Mouse (Mus musculus) cortical plate, adult 2 months (tissue): ENCODE results near the gene Zfp84. TPM values are rescaled to one million over a fixed set of nuclear protein-coding genes. Genes with fewer than 3 reads are reported as not detected.
"Not testable (repeated sequence)": the region's sequence is repeated elsewhere in the genome, so short reads cannot be mapped to it uniquely, and the experiment has no call there.

Experiments used
- H3K27ac ChIP-seq: fragments of 200-500 bp; 2 replicates; pipeline ENCODE4 v1.5.1; 2012; ENCODE audit warnings: low read length, control low read depth, inconsistent platforms; ENCODE audit not compliant: insufficient read depth
- H3K4me1 ChIP-seq: fragments of 200-500 bp; 2 replicates; pipeline ENCODE4 v1.6.1; 2011; ENCODE audit warnings: low read length; ENCODE audit not compliant: control insufficient read depth, insufficient read depth
- H3K4me3 ChIP-seq: fragments of 200-500 bp; 2 replicates; pipeline ENCODE4 v1.5.1; 2011; ENCODE audit warnings: mild to moderate bottlenecking, low read length, control low read depth; ENCODE audit not compliant: insufficient read depth
- CTCF ChIP-seq: fragments of 200-500 bp; IDR thresholded peaks from 2 replicates; pipeline ENCODE4 v1.5.1; 2011; ENCODE audit warnings: mild to moderate bottlenecking, control low read depth, low read length; ENCODE audit not compliant: insufficient read depth; ENCODE audit errors: extremely low read depth
- POLR2A ChIP-seq: fragments of 200-500 bp; IDR thresholded peaks from 2 replicates; pipeline ENCODE4 v1.6.1; 2011; ENCODE audit warnings: mild to moderate bottlenecking, low read length, control low read depth; ENCODE audit not compliant: insufficient read depth; ENCODE audit errors: extremely low read depth
- polyA plus RNA-seq: library from polyadenylated mRNA; depleted of rRNA; stranded (reverse); fragments of >200 nt; gene quantifications from 2 replicates; pipeline ENCODE4 v1.2.3, GENCODE M21; 2012; rRNA removed

Gene Zfp84
- polyA plus RNA-seq, result 9.2 and 9.6 TPM in 2 replicates

DNA sequence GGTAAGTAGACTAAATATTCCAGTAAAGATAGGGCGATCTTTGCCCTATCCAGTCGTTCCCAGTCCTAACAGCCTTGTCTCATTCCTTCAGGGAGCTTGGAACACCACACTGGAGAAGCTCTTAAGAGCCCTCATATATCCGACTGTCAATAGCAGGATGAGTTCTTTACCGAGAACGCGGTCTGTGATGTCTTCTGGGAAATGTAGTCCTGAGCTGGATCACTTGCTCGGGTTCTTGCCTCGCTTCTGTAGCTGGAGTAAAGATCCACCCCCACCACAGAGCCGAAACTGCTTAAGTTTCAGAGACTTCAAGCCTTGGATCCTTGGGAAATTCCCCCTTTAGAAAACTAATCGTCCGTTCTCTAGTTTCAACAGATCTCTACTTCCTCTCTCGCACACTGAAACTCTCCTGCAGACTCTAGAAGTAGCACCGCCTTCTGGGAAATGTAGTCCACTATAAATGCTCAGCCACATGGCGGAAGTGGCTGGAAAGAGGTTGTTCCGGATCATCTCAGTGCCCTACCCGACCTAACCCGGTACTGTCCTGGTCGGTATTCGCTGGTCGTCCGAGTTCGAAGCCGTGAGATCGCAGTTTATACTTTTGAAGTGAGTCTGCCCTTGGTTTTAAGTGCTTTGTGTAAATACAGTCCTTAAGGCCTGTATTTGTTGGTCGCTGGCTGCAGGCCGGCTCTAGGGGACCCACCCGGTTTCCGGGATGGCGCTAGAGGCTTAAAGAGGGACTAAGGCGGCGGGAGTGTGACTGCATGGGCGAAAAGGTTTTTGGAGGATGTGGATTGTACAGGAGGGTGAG is at the start of gene Zfp84:
Zfp84 (plus strand) TSS at position 463 of the 811 bp plus-strand sequence.
- Histone ChIP-seq H3K4me3 (peak within 1 kb of the TSS; percentile 50), H3K4me1 (0 out of 2 replicates have a peak, but pooled peaks cover 1% of the 10 kb centered on the region), H3K27ac (peak within 1 kb of the TSS; percentile 93)
- TF ChIP-seq POLR2A (peak; percentile 71), CTCF (no peak)

GRCm38 (mm10) chr7:29725461-29726142 is 42.8 kb upstream of the Zfp84 start:
- H3K4me3 ChIP-seq, H3K4me1 ChIP-seq: not testable (repeated sequence)

GRCm38 (mm10) chr7:29726860-29727259 is 41.5 kb upstream of the Zfp84 start, which contains the start of gene Catsperg2:
Gene Catsperg2, minus strand, starts transcription at chr7:29727032.
- not testable (repeated sequence) for H3K27ac ChIP-seq, H3K4me1 ChIP-seq, H3K4me3 ChIP-seq

More at GRCm38 (mm10) chr7:29725461-29726142, 42.8 kb upstream of the Zfp84 start:
- not testable (repeated sequence) for H3K27ac ChIP-seq

GRCm38 (mm10) chr7:29728055-29728454 is 40.3 kb upstream of the Zfp84 start:
- TF ChIP-seq CTCF, result 0 out of 2 replicates have a peak, but pooled peaks have one; percentile 3
- TF ChIP-seq POLR2A, result no peak
- H3K27ac ChIP-seq, result no peak overlapping the region
- no peak overlapping the region for H3K4me3 ChIP-seq
- no peaks in the 10 kb centered on the region for H3K4me1 ChIP-seq

GRCm38 (mm10) chr7:29742258-29742657 is 26.1 kb upstream of the Zfp84 start:
- no peaks in the 10 kb centered on the region for H3K4me1 ChIP-seq
- H3K4me3 ChIP-seq, result no peak overlapping the region
- H3K27ac ChIP-seq, result no peak overlapping the region
- TF ChIP-seq POLR2A (no peak), CTCF (no peak)

GRCm38 (mm10) chr7:29760476-29760875 is 7.9 kb upstream of the Zfp84 start:
- TF ChIP-seq POLR2A, result no peak
- TF ChIP-seq CTCF, result no peak
- H3K4me1 ChIP-seq, result no peaks in the 10 kb centered on the region
- H3K4me3 ChIP-seq, result no peak overlapping the region
- no peak overlapping the region for H3K27ac ChIP-seq

DNA sequence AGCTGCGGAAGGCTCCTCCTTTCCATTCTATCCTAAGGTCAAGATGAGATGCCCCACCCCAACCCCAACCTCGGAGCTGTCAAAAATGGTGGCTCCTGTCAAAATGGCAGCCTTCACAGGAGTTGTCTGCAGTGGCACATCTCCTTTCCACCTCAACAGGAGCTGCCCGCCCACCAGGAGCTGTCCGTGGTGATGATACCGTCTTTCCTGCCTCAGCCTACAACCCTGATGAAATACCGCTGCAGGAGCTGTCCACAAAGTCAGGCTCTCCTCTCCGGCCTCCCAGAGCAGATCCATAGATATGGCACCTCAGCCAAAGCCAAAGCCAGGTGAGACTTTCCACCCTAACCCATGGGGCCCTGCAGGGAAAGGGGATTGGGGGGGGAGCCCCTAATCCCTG is 3.6 kb upstream of the Zfp84 start:
- no peak overlapping the region for H3K27ac ChIP-seq
- no peak overlapping the region for H3K4me3 ChIP-seq
- no peak for TF ChIP-seq POLR2A
- no peak for TF ChIP-seq CTCF
- 0 out of 2 replicates have a peak, but pooled peaks cover 1% of the 10 kb centered on the region for H3K4me1 ChIP-seq

DNA sequence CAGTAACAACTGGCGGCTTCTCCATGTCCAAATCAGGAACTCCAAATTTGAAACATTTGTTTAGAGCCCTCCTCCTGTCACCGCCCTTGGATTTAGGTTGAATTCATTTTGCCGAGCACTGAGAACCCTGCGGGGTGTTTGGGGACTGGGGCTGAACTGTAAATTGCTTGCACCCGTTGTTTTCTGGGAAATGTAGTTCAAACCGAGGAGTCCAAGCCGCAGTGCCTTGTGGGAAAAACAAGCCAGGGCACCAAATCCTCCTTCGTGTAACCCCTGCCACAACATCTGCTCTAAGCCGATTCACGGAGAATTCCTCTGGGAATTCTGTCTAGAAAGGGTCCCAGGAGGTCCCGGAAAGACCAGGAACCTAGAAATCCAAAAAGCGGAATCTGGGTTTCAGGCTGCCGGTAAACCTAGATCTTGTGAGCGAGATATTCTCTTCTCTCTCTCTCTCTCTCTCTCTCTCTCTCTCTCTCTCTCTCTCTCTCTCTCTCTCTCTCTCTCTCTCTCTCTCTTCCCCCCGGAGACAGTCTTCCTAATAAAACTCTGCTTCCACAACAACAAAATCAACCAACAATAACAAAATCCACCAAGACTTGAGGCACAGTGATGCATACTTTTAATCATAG is 1.2 kb upstream of the Zfp84 start:
- no peak for TF ChIP-seq CTCF
- TF ChIP-seq POLR2A, result peak; percentile 55
- peak overlapping the region; percentile 76; the same call in 1 of the 2 replicates for H3K27ac ChIP-seq
- peak overlapping the region; percentile 50 for H3K4me3 ChIP-seq
- 0 out of 2 replicates have a peak, but pooled peaks cover 1% of the 10 kb centered on the region for H3K4me1 ChIP-seq

DNA sequence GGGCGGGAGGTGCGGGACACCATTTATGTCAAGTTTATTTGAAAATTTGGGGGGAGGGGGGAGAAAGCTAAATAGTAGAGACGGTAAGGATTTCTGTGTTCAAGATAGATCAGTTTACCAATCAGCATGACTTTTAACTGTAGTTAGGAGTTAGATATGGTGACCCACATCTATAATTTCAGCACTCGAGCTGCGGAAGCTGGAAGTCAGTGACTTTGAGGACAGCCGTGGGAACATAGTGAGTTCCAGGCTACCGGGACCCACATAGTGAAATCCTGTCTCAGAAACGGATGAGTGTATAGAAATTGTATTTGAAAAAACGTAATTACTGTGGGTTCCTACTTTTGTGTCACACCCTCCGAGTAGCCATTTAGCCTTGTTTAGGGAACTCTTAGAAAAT is 628 bp downstream of the Zfp84 start:
- H3K4me3 ChIP-seq, result peak overlapping the region; percentile 50
- TF ChIP-seq POLR2A (no peak), CTCF (no peak)
- no peak overlapping the region for H3K27ac ChIP-seq
- 0 out of 2 replicates have a peak, but pooled peaks cover 1% of the 10 kb centered on the region for H3K4me1 ChIP-seq
